Mouse (Mus musculus): ENCODE measurements at regions not wholly inside any gene's neighbourhood (a gene's known extent, or its start where the extent isn't known, plus 50 kb on each side); places are given as distances from the start of the nearest gene placed in this dataset.

GRCm38 (mm10) chr6:37732385-37732784 is 138.2 kb upstream of the Trim24 start:
- TF ChIP-seq POLR2A (IDR thresholded peaks at IDR 0.05; ENCODE audit: insufficient read depth, low read length) (no peak), CTCF (IDR thresholded peaks at IDR 0.05; ENCODE audit: low read depth, low read length) (no peak)
